ENCODE assay signal across 37 mouse cellular contexts in genomic region chr2:113959025-113959767, GRCm38 (mm10). TPM values are rescaled to one million over a fixed set of nuclear protein-coding genes. Genes with fewer than 3 reads are reported as not detected.
A peak's percentile ranks its signal among the peaks of the same experiment; 100 is the strongest.
DNase-seq lines count a peak whose midpoint lies in the region; ATAC-seq and TF ChIP-seq lines count a peak whose summit lies in the region.
"Had no signal": no experiment of that assay in that cellular context is flagged by ENCODE, and none has a peak within 500 bp of the region (broad histone marks: within the 10 kb centered on the region; RNA-seq: fewer than 3 reads in every experiment).

No protein-coding gene starts in this region.

- H3K9ac ChIP-seq in forebrain, postnatal 0 days: no peak overlapping the region
- H3K9ac ChIP-seq in forebrain, embryonic 12.5 days: no peak overlapping the region
- no peak overlapping the region for H3K9ac ChIP-seq in kidney, embryonic 16.5 days (replicated peaks; ENCODE audit: low read length)
- H3K9ac ChIP-seq: hindbrain, embryonic 15.5 days; limb, embryonic 13.5 days; midbrain, embryonic 13.5 days; neural tube, embryonic 15.5 days had no signal

- H3ac ChIP-seq in myocyte (ENCODE audit: control insufficient read depth, insufficient read length): no peak overlapping the region

- no peaks in the 10 kb centered on the region for H3K4me1 ChIP-seq in forebrain, postnatal 0 days (ENCODE audit: insufficient read depth)
- no peaks in the 10 kb centered on the region for H3K4me1 ChIP-seq in forebrain, embryonic 12.5 days
- no peaks in the 10 kb centered on the region for H3K4me1 ChIP-seq in kidney, embryonic 16.5 days (ENCODE audit: insufficient read depth, low read length)
- H3K4me1 ChIP-seq: hindbrain, embryonic 15.5 days; limb, embryonic 13.5 days; midbrain, embryonic 13.5 days; neural tube, embryonic 15.5 days had no signal

- H3K27me3 ChIP-seq in forebrain, postnatal 0 days (ENCODE audit: insufficient read depth, low read length): no peaks in the 10 kb centered on the region
- no peaks in the 10 kb centered on the region for H3K27me3 ChIP-seq in forebrain, embryonic 12.5 days
- H3K27me3 ChIP-seq in kidney, embryonic 16.5 days (ENCODE audit: insufficient read depth, low read length): no peaks in the 10 kb centered on the region
- no peaks in the 10 kb centered on the region for H3K27me3 ChIP-seq in myocyte (ENCODE audit: control insufficient read depth, insufficient read depth, insufficient read length)
- H3K27me3 ChIP-seq: hindbrain, embryonic 15.5 days; limb, embryonic 13.5 days; midbrain, embryonic 13.5 days; neural tube, embryonic 15.5 days; Patski had no signal

- TF ChIP-seq POLR2A in myocyte (IDR thresholded peaks at IDR 0.05; ENCODE audit: insufficient read length, low read depth): no peak

- H3K27ac ChIP-seq in forebrain, postnatal 0 days (ENCODE audit: low read depth, low read length): no peak overlapping the region
- H3K27ac ChIP-seq in forebrain, embryonic 12.5 days: no peak overlapping the region
- H3K27ac ChIP-seq in kidney, embryonic 16.5 days (ENCODE audit: low read length): no peak overlapping the region
- H3K27ac ChIP-seq: hindbrain, embryonic 15.5 days; limb, embryonic 13.5 days; midbrain, embryonic 13.5 days; neural tube, embryonic 15.5 days; stomach, postnatal 0 days had no signal

- 44% methylated on average over 6 of the region's 6 CpGs for WGBS in forebrain, postnatal 0 days
- 65% methylated on average over 6 of the region's 6 CpGs for WGBS in forebrain, embryonic 12.5 days
- WGBS in kidney, embryonic 16.5 days: 34% methylated on average over 6 of the region's 6 CpGs

- TF ChIP-seq CTCF in forebrain, postnatal 0 days (IDR thresholded peaks at IDR 0.05; ENCODE audit: low read depth): no peak

- H3K79me2 ChIP-seq in myocyte (ENCODE audit: control insufficient read depth, insufficient read depth): no peaks in the 10 kb centered on the region

- H3K4me3 ChIP-seq in forebrain, postnatal 0 days (ENCODE audit: low read depth, low read length): no peak overlapping the region
- no peak overlapping the region for H3K4me3 ChIP-seq in forebrain, embryonic 12.5 days (replicated peaks)
- no peak overlapping the region for H3K4me3 ChIP-seq in kidney, embryonic 16.5 days (ENCODE audit: low read length)
- H3K4me3 ChIP-seq in myocyte: no peak overlapping the region
- H3K4me3 ChIP-seq: hindbrain, embryonic 15.5 days; limb, embryonic 13.5 days; midbrain, embryonic 13.5 days; neural tube, embryonic 15.5 days had no signal

- no peak for ATAC-seq in cerebellum, adult (ENCODE audit: insufficient number of reproducible peaks, low FRiP score, low TSS enrichment)
- ATAC-seq in forebrain, postnatal 0 days: peak; percentile 55
- ATAC-seq in forebrain, embryonic 12.5 days (ENCODE audit: low FRiP score): no peak
- peak; percentile 73; the same call in 1 of the 2 replicates for ATAC-seq in kidney, embryonic 16.5 days (ENCODE audit: low FRiP score, low TSS enrichment)
- ATAC-seq in megakaryocyte, adult 5-6 weeks (ENCODE audit: poor library complexity, severe bottlenecking): no peak
- ATAC-seq: lung, postnatal 0 days; midbrain, embryonic 13.5 days; Patski had no signal

- H3K36me3 ChIP-seq in forebrain, postnatal 0 days (ENCODE audit: insufficient read depth): no peaks in the 10 kb centered on the region
- H3K36me3 ChIP-seq in forebrain, embryonic 12.5 days (replicated peaks): no peaks in the 10 kb centered on the region
- H3K36me3 ChIP-seq in kidney, embryonic 16.5 days (ENCODE audit: insufficient read depth, low read length): no peaks in the 10 kb centered on the region
- H3K36me3 ChIP-seq in myocyte (ENCODE audit: control insufficient read depth, insufficient read depth): no peaks in the 10 kb centered on the region
- H3K36me3 ChIP-seq: hindbrain, embryonic 15.5 days; limb, embryonic 13.5 days; midbrain, embryonic 13.5 days; neural tube, embryonic 15.5 days had no signal

- no peak overlapping the region for H3K4me2 ChIP-seq in forebrain, postnatal 0 days (ENCODE audit: low read depth)
- no peak overlapping the region for H3K4me2 ChIP-seq in forebrain, embryonic 12.5 days
- H3K4me2 ChIP-seq in kidney, embryonic 16.5 days (replicated peaks; ENCODE audit: low read depth, low read length): no peak overlapping the region
- no peak overlapping the region for H3K4me2 ChIP-seq in myocyte (ENCODE audit: low read depth)
- H3K4me2 ChIP-seq: heart, embryonic 11.5 days; hindbrain, embryonic 15.5 days; limb, embryonic 13.5 days; liver, embryonic 11.5 days; midbrain, embryonic 13.5 days; neural tube, embryonic 15.5 days had no signal

- H3K9me3 ChIP-seq in forebrain, postnatal 0 days (ENCODE audit: low read length): no peaks in the 10 kb centered on the region
- H3K9me3 ChIP-seq in forebrain, embryonic 12.5 days: no peaks in the 10 kb centered on the region
- no peaks in the 10 kb centered on the region for H3K9me3 ChIP-seq in kidney, embryonic 16.5 days (ENCODE audit: low read length)
- H3K9me3 ChIP-seq: hindbrain, embryonic 15.5 days; limb, embryonic 13.5 days; midbrain, embryonic 13.5 days; neural tube, embryonic 15.5 days had no signal

- DNase-seq in cerebellum, postnatal 10 days: peak; percentile 11 to 19
- no peak for DNase-seq in forebrain, postnatal 0 days
- no peak for DNase-seq in kidney, adult 11 months
- DNase-seq: adrenal gland, postnatal 10 days; cerebellum, postnatal 25 days; gastrocnemius, postnatal 25 days; heart, adult 18-20 months; heart, postnatal 10 days; kidney, adult 9 months; kidney, postnatal 4 days; lung, postnatal 4 days; right cerebral cortex, postnatal 4 days; thymus, adult 18-20 months; thymus, postnatal 25 days had no signal

TF ChIP-seq in myocyte, 11 proteins besides CTCF, POLR2A, EP300 and RAD21:
- TF ChIP-seq MYOG (IDR thresholded peaks at IDR 0.05; ENCODE audit: control insufficient read depth in 1 of 3, insufficient read depth in 1 of 3, insufficient read length in 2 of 3, low read depth in 2 of 3) (peak in 1 of 3 experiments; percentile 28), TCF3 (IDR thresholded peaks at IDR 0.05; ENCODE audit: insufficient read length, low read depth) (peak; percentile 9), MAX (IDR thresholded peaks at IDR 0.05; ENCODE audit: low read depth) (no peak), MYOD1 (IDR thresholded peaks at IDR 0.05; ENCODE audit: control insufficient read depth in 1 of 3, insufficient read length in 2 of 3, low read depth in 2 of 3) (peak in 1 of 3 experiments; percentile 15), SRF (IDR thresholded peaks at IDR 0.05; ENCODE audit: control insufficient read depth, insufficient read length, low read depth) (no peak)

RNA-seq across cellular contexts. Expression of gene Gjd2, which starts 54.2 kb away (rescaled TPM):
- total RNA-seq in forebrain, postnatal 0 days (2014; rRNA removed): 26.4 and 37.7 TPM in 2 replicates
- 4.2 and 6.6 TPM in 2 replicates for polyA plus RNA-seq in forebrain, postnatal 0 days (2015; fragmentation: Nextera tagmentation; extraction: Ambion mirVana)
- polyA plus RNA-seq in forebrain, embryonic 12.5 days (2016; fragmentation: Nextera tagmentation; extraction: Ambion mirVana): 2.2 and 2.6 TPM in 2 replicates
- polyA plus RNA-seq in kidney, embryonic 16.5 days (2015; fragmentation: Nextera tagmentation; extraction: Ambion mirVana): 0.07 TPM in 1 of 2 replicates, not detected in the other
- polyA plus RNA-seq in myocyte (2012; fragmentation: generic; extraction: Trizol): not detected
- not detected in 2 replicates for total RNA-seq in megakaryocyte, adult 5-6 weeks (2015)
- total RNA-seq in megakaryocyte, adult 5-6 weeks (2017): not detected in 2 replicates
- total RNA-seq: CH12.LX; ES-E14; gastrocnemius, adult 18-20 months; gastrocnemius, postnatal 25 days; heart, adult 18-20 months; heart, postnatal 10 days; hematopoietic stem cell, adult 5-6 weeks; megakaryocyte-erythroid progenitor cell, adult 5-6 weeks; monocyte, adult 5-6 weeks had no signal
- polyA plus RNA-seq: C2C12; heart, embryonic 11.5 days; liver, embryonic 11.5 days; liver, embryonic 16.5 days; lung, postnatal 0 days; Patski; spleen, adult 2 months had no signal

Comparison
In these comparisons a context has a peak if more than half of its experiments do, and no peak if none do; other contexts are left out.
1. ATAC-seq: peak in forebrain, postnatal 0 days (single experiment) and kidney, embryonic 16.5 days (single experiment); none in cerebellum, adult (single experiment), forebrain, embryonic 12.5 days (single experiment) and megakaryocyte, adult 5-6 weeks (single experiment).
2. DNase-seq: peak in cerebellum, postnatal 10 days (2 of 2); none in forebrain, postnatal 0 days (single experiment) and kidney, adult 11 months (single experiment).